Mouse (Mus musculus): ENCODE results near the gene Neurod4.
A peak's percentile ranks its signal among the peaks of the same experiment; 100 is the strongest.

The Neurod4 gene

GRCm38 (mm10) chr10:130238318-130239209 lies 41.5 kb downstream of the Neurod4 start:
- no peak for DNase-seq (ENCODE audit: low spot score in 2 of 2)

GRCm38 (mm10) chr10:130234576-130234975 lies 45.5 kb downstream of the Neurod4 start:
- no peak for DNase-seq (ENCODE audit: low spot score in 2 of 2)

GRCm38 (mm10) chr10:130232117-130232516 lies 47.9 kb downstream of the Neurod4 start:
- DNase-seq (ENCODE audit: low spot score in 2 of 2): no peak

DNA sequence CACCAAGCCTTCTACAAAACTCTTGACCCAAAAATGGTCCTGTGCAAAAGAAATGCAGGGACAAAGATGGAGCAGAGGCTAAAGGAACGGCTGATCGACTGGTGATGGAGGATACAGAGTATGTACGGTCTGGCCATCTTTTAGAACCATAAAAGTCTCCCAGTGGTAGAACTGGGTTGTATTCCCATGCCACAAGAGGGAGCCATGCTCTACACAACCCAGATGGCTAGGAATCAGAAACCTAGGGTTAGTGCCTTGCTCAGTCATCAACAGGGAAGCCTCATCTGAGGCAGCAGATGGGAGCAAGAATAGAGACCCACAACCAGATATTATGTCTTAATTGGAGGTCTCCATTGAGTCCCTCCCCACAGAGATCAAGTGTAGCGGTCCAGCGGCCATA lies 50.5 kb downstream of the Neurod4 start:
- no peak for DNase-seq (ENCODE audit: low spot score in 2 of 2)

GRCm38 (mm10) chr10:130228246-130228645 lies 51.8 kb downstream of the Neurod4 start:
- DNase-seq (ENCODE audit: low spot score in 2 of 2): peak; percentile 6 to 54

- no peak for DNase-seq (ENCODE audit: low spot score in 2 of 2)
Observed at GRCm38 (mm10) chr10:130225034-130225433, 55.0 kb downstream of the Neurod4 start.
